Mouse (Mus musculus): ENCODE measurements around the gene Gse1.

Gse1 gene

GRCm38 (mm10) chr8:120428492-120428891, 200.2 kb downstream of the Gse1 start:
- DNase-seq = no peak

DNA sequence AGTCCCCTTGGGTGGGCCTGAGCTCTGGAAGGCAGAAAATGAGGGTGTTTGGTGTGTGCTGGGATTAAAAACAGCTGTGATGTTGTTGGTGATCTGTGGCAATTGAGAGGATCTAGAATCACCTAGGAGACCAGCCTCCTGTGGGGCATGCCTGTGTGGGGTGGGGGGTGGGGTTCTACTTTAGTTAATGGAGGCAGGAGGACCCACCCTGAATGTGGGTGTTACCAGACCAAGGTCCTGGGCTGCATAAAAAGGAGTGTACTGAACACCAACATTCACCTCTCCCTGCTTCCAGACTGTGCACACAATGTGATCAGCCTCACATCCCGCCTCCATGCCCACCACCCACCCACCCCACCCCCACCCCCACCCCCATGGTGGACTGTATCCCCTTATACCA, 200.9 kb downstream of the Gse1 start:
- no peak for DNase-seq

- DNase-seq = no peak
Measured at GRCm38 (mm10) chr8:120431042-120431441, 202.8 kb downstream of the Gse1 start.

- no peak for DNase-seq
Measured at GRCm38 (mm10) chr8:120432438-120432837, 204.2 kb downstream of the Gse1 start.

- no peak for DNase-seq
Measured at GRCm38 (mm10) chr8:120433143-120433542, 204.9 kb downstream of the Gse1 start.

GRCm38 (mm10) chr8:120433734-120434133, 205.5 kb downstream of the Gse1 start:
- DNase-seq = no peak

DNA sequence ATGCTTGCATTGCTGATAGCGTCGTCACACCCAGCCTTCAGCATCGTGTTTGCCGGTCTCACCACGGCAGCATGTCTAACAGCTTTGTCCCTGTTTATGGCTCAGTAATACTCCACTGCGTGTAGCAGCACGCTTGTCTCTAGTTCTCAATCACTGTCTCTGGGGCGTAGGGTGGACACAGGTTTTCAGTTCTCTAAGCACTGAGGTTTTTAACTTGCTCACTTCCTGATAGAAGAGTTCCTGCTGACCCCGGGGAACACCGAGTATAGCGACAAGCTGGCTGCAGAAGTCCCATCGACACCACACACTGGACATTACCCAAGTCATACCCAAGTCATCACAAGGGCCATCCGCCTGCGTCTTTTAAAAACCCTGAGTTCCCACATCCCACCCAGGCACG, 207.5 kb downstream of the Gse1 start:
- no peak for DNase-seq

GRCm38 (mm10) chr8:120436491-120437030, 208.3 kb downstream of the Gse1 start:
- DNase-seq = no peak

DNA sequence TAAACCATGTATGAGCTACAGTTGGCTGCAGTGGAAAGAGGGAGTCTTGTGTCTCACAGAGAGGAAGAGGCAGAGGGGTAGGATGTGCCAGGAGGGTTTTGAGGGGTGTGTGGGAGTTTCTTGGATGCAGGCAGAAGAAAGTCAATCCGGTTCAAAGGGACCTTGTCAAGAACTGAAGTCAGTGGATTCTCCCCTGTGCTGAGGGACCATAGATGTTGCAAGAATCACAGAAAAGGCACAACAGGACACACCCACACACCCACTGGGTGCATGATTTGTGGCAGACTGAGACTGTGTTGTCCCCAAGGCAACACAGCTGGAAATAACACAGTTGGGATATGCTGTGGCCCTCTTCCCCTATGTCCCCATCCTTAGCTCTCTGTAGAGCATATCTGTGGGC, 209.0 kb downstream of the Gse1 start:
- DNase-seq = no peak

GRCm38 (mm10) chr8:120437666-120438395, 209.6 kb downstream of the Gse1 start:
- no peak for DNase-seq

- no peak for DNase-seq
Measured at GRCm38 (mm10) chr8:120439309-120439708, 211.1 kb downstream of the Gse1 start.

GRCm38 (mm10) chr8:120440739-120441138, 212.5 kb downstream of the Gse1 start:
- DNase-seq = no peak

- DNase-seq = no peak
Measured at GRCm38 (mm10) chr8:120441637-120442036, 213.4 kb downstream of the Gse1 start.

GRCm38 (mm10) chr8:120442306-120443003, 214.2 kb downstream of the Gse1 start:
- DNase-seq = peak in 1 of 2 experiments; percentile 63

GRCm38 (mm10) chr8:120445249-120445648, 217.0 kb downstream of the Gse1 start:
- DNase-seq = peak; percentile 65 to 71

- DNase-seq = no peak
Measured at GRCm38 (mm10) chr8:120448131-120448530, 219.9 kb downstream of the Gse1 start.

- DNase-seq = no peak
Measured at GRCm38 (mm10) chr8:120449139-120449538, 220.9 kb downstream of the Gse1 start.

DNA sequence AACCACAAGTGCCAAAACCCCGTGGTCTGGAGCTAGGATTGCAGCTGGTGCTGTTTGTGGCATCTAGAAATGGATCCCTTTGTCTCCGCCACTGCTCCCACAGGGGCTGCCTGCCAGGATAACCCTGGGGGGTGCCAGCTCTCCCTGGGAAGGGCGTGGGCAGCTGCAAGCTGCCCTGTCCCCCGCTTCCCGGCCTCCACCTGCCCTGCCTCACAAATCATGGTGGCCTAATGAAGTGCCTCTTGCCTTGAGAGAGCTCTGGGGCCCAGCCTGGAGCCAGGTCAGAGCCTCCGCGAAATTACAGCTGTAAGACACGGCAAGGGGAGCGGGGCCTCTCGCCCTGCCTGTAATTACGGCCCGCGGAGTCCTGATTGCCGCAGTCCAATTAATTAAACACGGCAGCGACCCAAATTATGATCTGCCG, 221.4 kb downstream of the Gse1 start:
- DNase-seq = no peak

GRCm38 (mm10) chr8:120452111-120452510, 223.9 kb downstream of the Gse1 start:
- no peak for DNase-seq

DNA sequence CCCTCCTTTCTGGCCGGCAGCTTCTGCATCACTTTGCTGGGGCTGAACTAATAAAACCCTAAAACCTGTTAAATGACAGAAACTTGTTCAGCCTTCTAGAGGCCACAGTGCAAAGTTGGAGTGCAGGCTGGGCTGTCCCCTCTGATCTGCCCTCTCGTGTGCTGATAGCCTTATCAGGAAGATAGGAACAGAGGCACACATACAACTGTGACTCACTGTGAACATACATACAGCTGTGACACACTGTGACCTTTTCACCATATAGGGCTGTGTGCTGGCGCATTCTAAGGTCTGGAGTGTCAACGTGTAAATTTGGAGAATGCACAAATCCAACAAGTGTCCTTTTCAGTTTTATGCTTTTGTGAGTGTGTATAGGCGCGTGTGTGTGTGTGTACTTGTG, 226.1 kb downstream of the Gse1 start:
- no peak for DNase-seq

GRCm38 (mm10) chr8:120460375-120460774, 232.1 kb downstream of the Gse1 start:
- DNase-seq = peak; percentile 43 to 66

DNA sequence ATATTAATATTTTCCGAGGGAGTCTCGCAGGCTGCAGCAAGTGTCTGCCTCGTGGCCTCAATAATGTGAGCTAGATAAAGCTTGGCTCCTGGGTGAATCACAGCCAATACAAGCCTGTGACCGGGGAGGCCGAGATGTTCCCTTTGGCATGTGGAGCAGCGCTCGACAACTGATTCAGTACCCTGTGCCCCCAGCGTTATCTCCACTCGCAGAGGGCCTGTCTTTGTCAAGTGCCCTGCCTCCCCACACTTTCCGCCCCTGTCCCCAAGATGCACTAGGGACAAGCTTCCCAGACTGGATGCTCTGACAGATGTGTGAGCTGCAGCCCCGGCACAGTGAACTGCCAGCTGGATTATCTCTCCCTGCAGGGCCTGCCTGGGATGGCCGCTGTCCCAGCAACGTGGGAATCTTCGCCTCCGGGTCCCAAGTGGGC, 233.9 kb downstream of the Gse1 start:
- DNase-seq = peak; percentile 60 to 87

DNA sequence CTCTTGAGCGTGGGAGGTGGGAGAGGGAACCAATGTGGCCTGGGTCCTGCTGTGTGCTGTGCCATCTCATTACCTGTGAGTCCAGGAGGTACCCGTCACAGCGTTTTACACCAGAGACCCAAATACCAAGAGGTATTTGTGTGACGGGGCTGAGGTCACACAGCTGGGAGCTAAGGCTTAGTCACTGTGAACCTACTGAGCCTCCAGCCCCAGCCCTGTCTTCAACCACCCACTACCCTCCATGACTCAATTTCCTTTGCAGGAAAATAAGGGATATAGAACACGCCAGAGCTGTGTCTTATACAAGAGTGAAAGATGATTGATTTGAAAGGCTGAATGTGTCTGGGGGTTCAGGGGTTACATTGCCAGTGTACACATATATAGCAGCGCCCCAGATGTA, 234.4 kb downstream of the Gse1 start:
- no peak for DNase-seq

GRCm38 (mm10) chr8:120463918-120464584, 235.8 kb downstream of the Gse1 start:
- DNase-seq = no peak

Data from lung, postnatal 4 days (tissue).